Mouse (Mus musculus) spleen, embryonic (tissue): ENCODE results near the gene Kcnj5.

ENCODE experiments used
- CTCF ChIA-PET: fragments of 350-600 bp; sonication (Branson Sonifier 250); formaldehyde crosslinking; loops from one replicate; lab custom pipeline; 2022; lab: Charles Lee

Kcnj5 gene

GRCm38 (mm10) chr9:32323610-32324009 lies 20.5 kb downstream of the Kcnj5 start:
- CTCF ChIA-PET, result no interaction called here

GRCm38 (mm10) chr9:32320167-32320566 lies 24.0 kb downstream of the Kcnj5 start:
- CTCF ChIA-PET, result no interaction called here

GRCm38 (mm10) chr9:32315999-32316398 lies 28.2 kb downstream of the Kcnj5 start:
- CTCF ChIA-PET, result no interaction called here

- CTCF ChIA-PET, result no interaction called here
Measured at GRCm38 (mm10) chr9:32314071-32314470, 30.1 kb downstream of the Kcnj5 start.

GRCm38 (mm10) chr9:32312208-32312607 lies 31.9 kb downstream of the Kcnj5 start:
- CTCF ChIA-PET, result no interaction called here

GRCm38 (mm10) chr9:32311786-32312185 lies 32.4 kb downstream of the Kcnj5 start:
- CTCF ChIA-PET, result no interaction called here

GRCm38 (mm10) chr9:32302501-32303150 lies 41.5 kb downstream of the Kcnj5 start:
- CTCF ChIA-PET, result no interaction called here

GRCm38 (mm10) chr9:32295061-32295800 lies 48.9 kb downstream of the Kcnj5 start:
- CTCF ChIA-PET, result no interaction called here

GRCm38 (mm10) chr9:32292686-32293085 lies 51.5 kb downstream of the Kcnj5 start:
- CTCF ChIA-PET, result no interaction called here

- CTCF ChIA-PET, result no interaction called here
Measured at GRCm38 (mm10) chr9:32291618-32292017, 52.5 kb downstream of the Kcnj5 start.

- CTCF ChIA-PET, result no interaction called here
Measured at GRCm38 (mm10) chr9:32283591-32283990, 60.6 kb downstream of the Kcnj5 start.

- CTCF ChIA-PET, result interaction anchor here (0.7 kb wide), 1 partner anchor 345 kb away, joined by 10 read pairs; no protein-coding TSS in a partner anchor
Measured at GRCm38 (mm10) chr9:32280456-32280855, 63.7 kb downstream of the Kcnj5 start.

GRCm38 (mm10) chr9:32279789-32280188 lies 64.4 kb downstream of the Kcnj5 start:
- CTCF ChIA-PET, result interaction anchor here (0.7 to 0.9 kb wide), 3 partner anchors 64 to 345 kb away, joined by 3 to 10 read pairs (median 6); partner anchors contain the start of gene Kcnj5

GRCm38 (mm10) chr9:32278052-32278451 lies 66.1 kb downstream of the Kcnj5 start:
- CTCF ChIA-PET, result no interaction called here

GRCm38 (mm10) chr9:32271896-32272444 lies 72.2 kb downstream of the Kcnj5 start:
- CTCF ChIA-PET, result interaction anchor here (0.5 kb wide), 1 partner anchor 832 kb away, joined by 12 read pairs; no protein-coding TSS in a partner anchor
